Mouse (Mus musculus): Measurements from ENCODE around the gene Ssx2ip.

DNA sequence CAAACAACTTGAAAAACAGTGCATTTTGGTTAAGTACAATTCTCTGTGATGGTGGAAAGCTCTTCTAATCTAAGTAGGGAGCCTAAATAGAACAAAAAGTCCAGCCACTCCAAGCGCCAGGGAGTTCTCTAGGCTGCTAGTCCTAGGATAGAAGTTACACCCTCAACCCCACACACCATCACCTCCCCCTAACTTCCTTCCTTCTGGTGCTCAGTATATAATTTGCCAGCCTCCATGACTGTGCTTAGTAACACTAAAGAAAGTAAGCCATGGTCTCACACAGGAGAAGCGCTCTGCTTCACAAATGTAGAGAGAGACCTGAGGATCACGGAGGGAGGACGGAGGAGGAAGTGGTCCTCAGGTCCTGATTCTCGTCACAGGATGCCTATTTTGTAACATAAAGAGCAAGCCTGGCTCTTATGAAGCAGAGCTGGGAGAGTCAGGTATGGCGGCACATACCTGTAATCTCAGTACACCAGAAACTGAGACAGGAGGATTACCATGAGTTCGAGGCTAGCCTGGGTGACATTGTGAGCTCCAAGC, 33.8 kb upstream of the Ssx2ip start:
- TF ChIP-seq CTCF (IDR thresholded peaks at IDR 0.05; ENCODE audit: low read depth, low read length) (no peak), POLR2A (IDR thresholded peaks at IDR 0.05; ENCODE audit: extremely low read depth, insufficient read depth, low read length) (no peak)
